Mouse (Mus musculus) thymus, adult 2 months (tissue): ENCODE data around the gene Baz2b.

Source experiments
- CTCF ChIP-seq: fragments of 200-500 bp; IDR thresholded peaks from 2 replicates; pipeline ENCODE4 v1.5.1; 2012; ENCODE audit warnings: mild to moderate bottlenecking, control low read depth, low read length, moderate library complexity, borderline replicate concordance; ENCODE audit not compliant: control insufficient read depth, poor library complexity, insufficient read depth; ENCODE audit errors: extremely low read depth
- POLR2A ChIP-seq: fragments of 200-500 bp; IDR thresholded peaks from 2 replicates; pipeline ENCODE4 v1.6.1; 2012; ENCODE audit warnings: mild to moderate bottlenecking, low read length, control low read depth, moderate library complexity; ENCODE audit not compliant: control insufficient read depth, poor library complexity, insufficient read depth; ENCODE audit errors: extremely low read depth

DNA sequence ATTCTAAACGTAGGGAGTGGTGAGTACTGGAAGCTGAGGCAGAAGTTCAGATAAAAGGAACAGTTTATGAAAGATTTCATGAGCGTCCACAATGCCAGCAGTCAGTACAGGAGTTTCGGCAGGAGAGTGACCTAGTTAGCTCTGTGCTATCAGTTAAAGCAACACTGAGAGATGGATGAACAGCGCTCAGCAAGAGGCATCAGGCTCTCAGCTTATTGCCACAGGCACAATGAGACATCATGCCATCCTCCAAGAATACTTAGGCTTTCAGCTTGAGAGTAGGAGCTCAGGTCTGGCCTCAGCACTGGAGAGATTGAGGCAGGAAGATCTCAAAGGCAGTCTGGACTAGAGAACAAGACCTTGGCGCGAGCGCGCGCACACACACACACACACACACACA, 160.3 kb downstream of the Baz2b start:
- TF ChIP-seq CTCF (no peak), POLR2A (no peak)
